Mouse (Mus musculus): ENCODE results near the gene Ttc39b. TPM values are rescaled to one million over a fixed set of nuclear protein-coding genes. Genes with fewer than 3 reads are reported as not detected.
A peak's percentile ranks its signal among the peaks of the same experiment; 100 is the strongest.

Gene Ttc39b
- 10 to 100 TPM; 21.4 to 29.7 (median 26.3) TPM for total RNA-seq (2022)

DNA sequence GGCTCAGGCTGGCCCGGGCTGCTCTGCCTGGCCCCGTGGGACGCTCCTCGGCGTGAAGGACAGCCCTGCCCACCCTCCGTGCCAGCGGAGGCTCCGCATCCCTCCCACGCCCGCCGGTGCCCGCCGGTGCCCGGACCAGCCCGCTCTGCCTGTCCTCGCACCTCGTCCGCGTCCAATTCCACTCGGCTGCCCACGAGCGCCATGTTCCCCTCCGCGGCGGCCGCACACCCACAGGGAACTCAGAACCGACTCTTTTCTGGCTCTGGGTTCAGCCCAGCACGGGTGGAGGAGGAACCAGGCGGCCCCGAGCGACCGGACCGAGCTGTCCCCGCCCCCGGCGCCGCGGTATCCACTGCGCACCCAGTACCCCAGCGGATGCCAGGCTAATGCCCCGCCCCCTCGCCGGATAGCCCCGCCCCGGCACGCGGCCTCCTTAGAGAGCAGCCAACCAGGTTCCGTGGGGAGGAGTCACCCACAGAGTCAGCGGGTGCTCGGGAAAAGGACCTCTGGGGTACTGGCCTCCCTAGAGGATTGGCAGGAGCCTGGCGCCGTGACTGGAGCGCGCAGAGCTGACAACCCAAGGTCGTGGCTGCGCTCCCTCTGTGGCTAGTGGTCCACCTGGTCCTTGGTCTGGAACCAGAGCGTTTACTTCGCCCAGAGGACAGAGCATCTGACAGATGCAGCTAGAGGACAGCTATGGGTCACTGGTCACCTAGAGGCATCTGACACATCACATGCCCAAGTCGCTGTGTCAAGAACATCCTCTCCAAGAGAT is at the start of gene Ttc39b:
Ttc39b (minus strand) TSS at position 346 of the 775 bp plus-strand sequence.
- peak; percentile 99 for DNase-seq

DNA sequence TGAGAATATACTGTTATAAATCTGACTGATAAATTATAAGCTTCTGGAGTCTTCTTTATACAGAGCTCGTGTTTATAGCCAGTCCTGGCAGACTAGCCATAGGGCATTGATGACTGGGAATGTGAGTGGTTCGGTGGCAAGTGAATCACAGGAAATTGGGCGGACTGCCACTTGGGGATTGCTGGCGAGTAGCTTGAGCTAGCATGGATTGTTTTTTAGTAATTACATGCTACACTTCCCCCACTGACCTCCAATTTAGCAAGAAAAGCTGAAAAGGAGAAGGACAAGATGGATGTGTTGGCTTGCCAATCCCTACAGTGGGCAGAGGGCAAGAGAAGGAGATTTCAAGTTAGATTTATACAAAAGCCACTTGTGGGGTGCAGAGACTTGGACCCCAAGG is 49.3 kb upstream of the Ttc39b start:
- no peak for DNase-seq

DNA sequence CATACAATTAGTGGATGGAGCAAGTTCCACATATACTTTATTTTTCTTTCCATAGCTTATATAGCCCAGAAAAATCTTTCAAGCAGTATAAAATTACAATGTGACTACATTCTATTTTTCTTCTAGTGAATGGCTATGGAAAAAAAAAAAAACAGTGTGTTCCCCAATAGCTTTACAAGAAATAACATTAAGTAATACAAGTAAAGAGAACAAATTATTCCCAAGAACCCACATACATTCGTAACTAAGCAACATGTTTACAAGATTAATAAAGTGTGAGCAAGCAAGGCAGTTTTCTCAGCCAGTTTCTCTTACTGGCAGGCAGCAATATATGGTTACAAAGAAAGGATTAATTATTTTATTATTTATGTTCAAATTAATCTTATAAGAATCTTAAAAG is 33.7 kb upstream of the Ttc39b start:
- no peak for DNase-seq

DNA sequence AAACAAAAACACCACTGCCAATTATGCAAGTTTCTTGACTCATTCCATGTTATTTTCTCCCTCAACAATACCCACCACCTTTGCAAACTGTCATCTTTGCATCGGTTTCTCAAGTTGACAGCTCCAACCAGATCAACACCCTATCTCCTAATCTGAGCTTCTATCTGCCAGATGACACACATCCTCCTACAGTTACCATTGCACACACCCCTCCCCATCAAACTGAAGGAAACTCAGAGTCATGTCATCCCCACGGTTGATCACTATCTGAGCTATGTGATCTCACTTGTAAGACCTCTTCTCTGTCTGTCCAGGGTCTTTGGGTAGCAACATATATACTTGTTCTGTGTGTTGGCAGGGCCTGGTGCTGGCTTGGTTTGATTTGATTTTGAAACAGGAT is 30.7 kb upstream of the Ttc39b start:
- DNase-seq, result no peak

DNA sequence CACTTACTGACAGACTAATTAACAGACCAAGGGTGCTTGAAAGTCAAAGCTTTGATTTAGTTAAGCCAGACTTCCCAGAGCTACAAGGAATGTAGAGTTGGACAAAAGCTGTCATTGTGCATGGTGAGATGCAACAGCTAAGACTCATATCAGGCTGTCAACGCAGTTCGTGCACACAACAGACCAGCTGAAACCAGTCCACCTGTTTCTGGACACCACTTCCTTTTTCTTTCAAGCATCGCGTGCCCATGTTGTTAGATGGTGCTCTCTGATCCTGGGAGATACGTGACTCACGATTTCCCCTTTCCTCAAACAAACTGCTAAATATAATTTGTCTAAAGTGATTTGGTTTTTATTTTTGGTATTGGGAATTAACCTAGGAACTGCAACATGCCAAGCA is 29.9 kb upstream of the Ttc39b start:
- DNase-seq, result no peak

DNA sequence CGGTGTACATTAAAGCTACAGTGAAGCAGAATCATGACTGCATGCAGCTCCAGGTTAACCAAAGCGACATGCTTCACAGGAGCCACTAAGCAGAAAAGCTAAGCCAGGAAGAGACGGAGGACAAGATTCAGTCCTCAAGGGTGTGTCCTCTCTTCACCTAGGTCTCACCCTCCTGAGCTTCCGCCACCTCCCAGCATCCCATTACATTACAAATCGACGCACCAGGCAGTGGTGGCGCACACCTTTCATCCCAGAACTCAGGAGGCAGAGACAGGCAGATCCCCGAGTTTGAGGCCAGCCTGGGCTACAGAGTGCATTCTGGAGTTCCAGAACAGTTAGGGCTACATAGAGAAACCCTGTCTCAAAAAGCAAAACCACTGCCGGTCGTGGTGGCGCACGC is 29.2 kb upstream of the Ttc39b start:
- no peak for DNase-seq

DNA sequence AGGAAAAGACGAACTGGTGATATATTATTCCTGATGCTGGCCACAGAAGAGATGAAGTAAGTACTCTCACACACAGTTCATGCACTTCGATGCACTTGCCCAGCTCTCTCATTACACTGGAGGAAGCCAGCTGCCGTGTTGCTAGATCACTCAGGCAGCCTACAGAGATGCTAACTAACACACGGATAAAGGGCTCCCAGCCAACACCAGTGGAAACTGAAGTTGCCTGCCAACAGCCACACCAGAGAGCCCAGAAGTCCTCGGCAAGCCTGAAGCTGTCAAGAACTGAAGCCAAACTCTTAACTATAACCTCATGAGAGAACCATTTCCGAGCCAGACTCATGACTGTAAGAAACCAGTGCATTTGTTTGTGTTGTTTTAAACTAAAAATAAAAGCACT is 26.7 kb upstream of the Ttc39b start:
- DNase-seq, result peak; percentile 26

DNA sequence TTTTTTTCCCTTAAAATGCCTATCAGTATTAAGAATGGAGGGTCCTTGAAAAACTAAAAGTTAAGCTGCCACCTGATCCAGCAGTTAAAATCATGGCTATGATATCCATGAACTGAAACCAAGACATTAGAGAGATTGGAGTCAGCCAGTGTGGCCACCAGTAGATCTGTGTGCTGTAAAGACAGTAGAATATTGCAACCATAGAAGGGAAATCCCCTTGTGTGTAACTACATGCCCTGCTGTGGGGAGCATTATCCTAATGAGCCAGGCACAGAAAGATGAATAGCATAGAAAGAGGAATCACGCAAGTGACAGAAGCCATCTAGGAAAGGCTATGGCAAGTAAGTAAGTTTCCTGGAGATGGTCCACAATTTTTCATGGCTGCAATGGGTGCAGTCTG is 24.9 kb upstream of the Ttc39b start:
- no peak for DNase-seq

DNA sequence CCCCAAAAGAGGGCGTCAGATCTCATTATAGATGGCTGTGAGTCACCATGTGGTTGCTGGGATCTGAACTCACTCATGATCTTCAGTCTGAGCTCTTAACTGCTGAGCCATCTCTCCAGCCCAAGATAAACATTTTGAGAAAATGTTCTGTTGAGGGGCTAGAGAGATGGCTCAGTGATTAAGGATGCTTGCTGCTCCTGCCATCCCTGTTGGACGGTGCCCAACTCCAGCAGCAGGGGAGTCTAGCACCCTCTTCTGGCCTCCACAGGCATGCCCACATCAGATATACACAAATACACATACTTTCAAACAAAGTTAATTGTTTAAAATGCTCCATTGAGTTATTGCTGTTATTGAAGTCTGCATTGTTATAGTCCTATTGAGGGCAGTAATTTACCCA is 19.8 kb upstream of the Ttc39b start:
- DNase-seq, result no peak

DNA sequence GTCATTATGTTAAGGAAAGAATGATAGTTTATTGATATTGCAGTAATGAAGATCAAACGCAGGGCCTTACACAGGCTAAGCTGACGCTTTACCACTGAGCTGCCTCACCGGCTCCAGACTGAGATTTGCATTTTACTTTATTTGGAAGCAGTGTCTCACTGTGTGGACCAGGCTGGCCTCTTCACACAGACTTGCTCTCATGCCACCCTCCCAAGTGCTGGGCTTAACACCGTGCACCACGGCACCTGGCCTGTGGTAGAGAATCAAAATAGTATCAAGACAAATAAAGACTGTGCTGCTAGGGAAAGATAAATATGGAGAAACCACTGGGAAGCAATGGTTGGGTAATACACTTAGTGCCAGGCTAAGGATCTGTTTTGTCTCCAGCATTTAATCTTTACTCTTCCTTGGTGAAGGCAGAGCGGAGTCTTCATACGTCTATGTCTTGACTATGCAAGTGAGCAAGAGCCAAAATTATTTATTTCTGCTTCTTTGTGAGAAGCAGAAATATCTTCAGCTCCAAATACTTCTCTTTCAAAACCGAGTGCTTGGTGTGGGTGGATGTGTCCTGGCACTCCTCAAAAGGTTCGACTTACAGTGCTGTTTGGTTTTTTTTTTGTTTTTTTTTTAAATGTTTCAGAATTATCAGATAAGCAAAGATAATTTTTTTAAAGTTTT is 19.2 kb upstream of the Ttc39b start:
- DNase-seq, result no peak

DNA sequence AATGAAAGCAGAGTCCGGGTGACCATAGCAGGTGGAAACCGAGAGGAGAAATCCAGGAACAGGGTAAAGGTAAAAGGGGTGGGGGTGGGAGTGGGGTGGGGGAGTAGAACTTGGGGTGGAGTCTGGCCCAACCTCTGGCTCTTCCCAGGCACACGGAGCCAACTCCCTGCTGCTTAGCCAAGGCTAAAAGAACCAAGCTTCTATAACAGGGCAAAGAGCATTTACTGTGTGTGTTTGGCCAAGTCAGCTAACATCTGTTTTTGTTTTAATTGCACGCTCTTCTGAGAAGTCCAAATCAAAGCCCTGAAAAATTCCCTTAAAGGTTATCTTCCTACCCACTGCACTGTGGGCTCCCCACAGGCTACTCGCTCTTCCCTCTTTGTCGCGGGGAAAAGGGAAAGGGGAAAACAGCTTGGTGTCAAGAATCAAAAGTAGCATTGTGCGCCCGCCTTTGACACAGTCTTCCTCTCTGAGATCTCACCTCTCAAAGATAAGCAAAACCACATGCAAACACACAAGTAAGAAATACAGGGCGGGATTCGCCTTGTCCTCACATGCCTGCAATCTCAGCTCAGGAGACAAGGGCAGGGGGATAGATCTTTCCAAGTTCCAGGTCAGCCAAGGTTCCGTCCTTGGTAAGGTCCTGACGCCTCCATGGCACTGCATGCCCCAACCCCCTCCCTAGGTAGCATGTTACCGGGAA is 18.4 kb upstream of the Ttc39b start:
- no peak for DNase-seq

DNA sequence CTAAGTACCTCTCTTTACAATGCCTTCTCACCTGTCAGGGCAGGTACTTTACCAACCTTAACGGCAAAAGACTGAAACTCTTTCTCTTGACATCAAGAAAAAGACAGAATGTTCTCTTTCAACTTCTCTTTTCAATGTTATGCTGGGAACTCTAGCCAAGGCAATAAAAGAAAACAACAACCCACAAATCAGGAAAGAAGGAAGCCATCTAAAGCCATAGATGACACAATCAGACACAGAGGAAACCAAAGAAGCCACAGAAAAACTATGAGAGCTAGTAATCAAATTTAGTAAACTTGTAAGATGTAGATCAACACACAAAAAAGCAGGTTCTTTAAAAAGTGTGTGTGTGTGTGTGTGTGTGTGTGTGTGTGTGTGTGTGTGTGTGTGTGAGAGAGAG is 15.3 kb upstream of the Ttc39b start:
- DNase-seq, result no peak

DNA sequence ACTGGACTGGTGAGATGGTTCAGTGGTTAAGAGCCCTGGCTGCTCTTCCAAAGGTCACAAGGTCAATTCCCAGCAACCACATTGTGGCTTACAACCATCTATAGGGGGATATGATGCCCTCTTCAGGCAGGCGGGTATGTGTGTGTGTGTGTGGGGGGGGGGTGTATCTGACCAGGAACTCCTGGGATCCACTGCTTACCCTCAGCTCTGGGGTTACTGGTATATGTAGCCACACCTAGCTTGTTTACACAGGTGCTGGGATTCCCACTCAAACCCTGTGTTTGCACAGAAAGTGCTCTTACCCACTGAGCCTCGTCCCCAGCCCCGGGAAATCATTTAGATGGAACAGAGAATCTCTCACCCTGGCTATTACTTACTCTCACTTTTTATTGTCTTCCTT is 13.7 kb upstream of the Ttc39b start:
- DNase-seq, result no peak

DNA sequence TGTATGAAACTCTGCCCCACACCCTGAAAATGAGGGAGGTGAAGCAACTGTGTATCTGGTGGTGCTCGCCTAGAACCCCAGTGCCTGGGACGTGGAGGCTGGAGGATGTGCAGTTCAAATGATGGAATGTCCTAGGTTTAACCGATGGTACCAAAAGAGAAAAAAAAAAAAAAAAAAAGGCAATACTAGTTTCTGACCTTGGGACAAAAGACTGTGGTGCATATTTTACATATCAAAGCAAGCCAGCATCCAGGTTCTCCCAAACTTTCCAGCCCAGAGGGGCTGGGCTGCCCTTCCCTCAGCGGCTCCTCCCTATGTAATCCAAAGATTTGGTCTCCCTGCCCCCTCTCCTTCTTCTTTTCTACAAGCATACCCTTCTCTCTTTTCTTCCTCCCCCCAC is 6.3 kb upstream of the Ttc39b start:
- no peak for DNase-seq

DNA sequence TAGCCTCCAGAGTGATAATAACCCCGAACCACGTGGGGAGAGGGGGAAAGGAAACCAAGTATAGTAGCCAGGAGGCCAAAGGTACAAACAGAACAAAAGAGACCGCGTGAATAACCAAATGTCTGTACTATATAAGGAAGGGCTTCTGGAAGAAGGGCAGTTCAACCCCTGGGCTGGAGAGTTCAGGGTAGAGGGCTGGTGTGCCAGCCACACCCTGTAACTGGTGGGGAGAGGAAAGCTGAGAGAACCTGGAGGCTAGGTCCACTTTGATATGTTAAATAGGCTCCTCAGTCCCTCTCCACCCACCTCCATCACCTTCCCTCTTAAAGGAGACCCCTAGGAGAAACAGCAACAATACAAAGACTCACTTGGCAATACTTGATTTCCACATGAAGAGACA is 5.6 kb upstream of the Ttc39b start:
- no peak for DNase-seq

DNA sequence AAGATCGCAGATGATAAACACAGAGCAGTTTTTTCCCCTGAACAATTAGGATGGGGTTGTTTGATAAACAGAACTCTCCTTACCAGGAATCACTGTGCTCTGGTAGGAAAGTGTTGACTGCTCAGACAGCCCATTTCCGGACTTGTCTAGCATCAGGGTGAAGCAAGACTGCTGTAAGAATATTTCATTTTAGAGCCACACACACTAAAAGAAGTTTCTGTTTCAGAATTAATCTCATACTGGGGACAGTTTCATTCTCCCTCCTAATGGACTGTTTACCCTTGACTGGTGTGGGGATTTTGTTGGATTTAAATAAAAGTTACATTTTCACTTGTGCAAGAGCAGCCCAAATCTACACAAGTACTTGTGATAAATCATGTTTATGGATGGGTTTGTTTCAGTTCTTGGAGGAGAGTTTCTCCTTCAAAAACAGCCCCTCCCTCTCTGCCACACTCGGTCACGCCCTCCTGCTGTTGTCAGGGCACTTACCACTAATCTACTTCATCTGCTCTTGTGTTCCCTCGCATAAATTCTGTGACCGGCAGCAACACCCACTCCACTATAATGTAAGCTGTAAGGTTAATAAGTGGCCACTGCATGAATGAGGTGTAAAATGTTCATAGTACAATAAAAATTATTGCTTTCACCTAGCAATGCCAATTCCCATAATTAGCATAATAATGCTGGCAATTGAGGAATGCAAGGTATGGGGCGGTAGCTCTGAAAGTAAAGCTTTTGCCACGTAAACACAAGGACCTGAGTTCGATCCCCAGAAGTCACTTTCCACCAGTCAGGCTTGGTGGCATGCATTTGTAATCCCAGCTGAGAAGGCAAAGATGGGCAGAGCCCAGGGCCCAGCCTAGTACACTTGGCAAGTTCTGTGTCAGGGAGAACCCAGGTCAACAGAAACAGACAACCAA is 4.2 kb upstream of the Ttc39b start:
- no peak for DNase-seq

DNA sequence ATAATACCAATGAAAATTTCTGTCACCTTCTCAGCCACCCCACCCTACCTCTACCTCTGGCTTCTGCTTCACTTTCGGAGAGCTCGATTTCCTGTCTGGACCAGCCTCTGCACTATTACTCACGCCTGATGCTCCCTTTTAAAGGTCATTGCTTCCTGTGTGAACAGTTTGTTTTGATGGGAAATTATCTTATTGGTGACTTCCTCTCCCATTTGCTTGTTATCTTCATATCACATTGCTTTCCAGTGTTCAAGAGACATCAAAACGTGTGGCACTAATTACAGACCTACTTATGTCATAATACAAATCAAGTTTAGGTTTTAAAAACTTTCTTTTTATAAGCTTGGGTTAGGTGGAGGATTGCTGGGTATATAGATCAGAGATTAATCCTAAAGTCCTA is 3.5 kb upstream of the Ttc39b start:
- no peak for DNase-seq

DNA sequence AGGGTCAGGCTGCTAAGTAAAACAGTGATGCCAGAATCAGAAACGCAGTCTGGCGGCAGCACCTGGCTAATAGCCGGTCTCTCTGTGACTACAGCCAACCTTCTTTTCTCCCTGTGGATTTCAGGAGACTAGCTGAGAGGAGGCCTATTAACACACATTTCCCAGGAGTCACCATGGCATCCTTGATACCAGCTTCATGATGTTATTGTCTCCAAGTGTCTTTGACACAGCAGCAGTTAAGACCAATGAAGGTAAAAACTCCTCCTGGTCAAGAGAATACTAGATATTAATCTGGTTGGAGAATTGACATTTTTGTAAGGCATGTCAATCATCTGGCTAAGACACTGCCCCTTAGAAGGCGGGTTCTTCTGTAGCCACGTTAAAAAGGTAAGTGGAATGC is 1.3 kb upstream of the Ttc39b start:
- DNase-seq, result no peak

DNA sequence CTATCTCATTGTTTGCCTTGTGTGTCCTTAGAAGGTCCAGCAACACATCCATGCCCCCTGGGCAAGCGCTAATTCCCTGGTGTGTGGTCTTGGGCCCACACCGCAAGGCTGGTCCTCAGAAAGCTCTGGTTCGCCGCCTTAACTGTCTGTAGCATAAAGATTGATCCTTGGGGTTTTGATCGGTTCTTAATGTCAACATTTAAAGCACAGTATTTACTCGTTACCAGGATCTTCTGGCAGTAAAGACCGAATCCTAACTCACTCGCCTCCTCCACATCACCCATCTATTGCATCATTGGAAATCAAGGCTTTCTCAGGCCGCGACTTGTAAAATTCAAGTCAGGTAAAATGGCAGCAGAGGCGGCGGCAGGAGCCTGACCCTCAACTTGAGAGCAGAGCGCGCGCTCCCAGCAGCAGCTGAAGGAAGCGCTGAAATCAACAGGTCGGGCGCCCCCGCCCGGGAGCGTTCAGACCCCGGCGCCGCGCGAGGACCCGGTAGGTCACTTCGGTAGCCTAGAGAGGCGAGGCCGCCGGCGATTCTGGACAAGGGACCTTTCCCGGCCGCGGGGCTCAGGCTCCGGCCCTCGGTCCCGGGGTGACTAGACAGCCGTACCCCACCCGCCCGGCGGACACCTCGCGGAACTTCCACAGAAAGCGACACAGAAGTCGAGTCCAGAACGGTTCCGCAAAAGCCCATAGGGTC is 703 bp downstream of the Ttc39b start:
- DNase-seq, result peak; percentile 76

DNA sequence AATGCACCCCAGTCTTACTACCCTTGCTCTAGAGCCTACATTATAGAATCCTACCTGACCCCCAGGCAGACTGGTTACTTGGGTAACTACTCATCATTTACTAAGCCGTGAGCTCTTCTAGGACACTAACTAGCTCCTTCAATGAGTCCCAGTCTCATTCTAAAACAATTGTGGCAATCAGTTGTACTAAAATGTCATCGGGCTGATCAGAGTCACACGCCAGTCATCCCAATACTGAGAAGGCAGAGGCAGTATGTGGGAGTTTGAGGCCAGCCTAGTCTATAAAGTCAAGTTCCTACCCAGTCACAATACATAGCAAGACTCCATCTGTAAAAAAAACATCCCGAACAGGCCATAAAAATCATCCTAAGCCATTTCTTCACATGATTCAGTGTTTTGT is 4.3 kb downstream of the Ttc39b start:
- DNase-seq, result no peak

DNA sequence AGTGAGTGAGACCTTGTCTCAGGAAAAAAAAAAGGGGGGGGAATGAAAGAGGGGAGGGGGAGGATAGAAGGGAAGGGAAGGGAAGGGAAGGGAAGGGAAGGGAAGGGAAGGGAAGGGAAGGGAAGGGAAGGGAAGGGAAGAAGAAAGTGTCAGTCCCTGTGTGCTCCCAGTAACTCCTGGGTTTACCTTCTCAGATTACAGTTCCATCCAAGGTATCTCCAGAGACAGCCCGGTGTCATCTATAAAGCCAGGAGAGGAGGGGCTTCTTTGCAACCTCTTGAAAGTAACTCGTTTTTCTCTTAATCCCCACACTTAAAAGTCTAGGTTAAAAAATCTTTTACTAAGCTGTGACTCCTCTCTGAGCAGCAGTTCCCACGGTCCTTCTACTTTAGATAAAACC is 5.3 kb downstream of the Ttc39b start:
- DNase-seq, result no peak

DNA sequence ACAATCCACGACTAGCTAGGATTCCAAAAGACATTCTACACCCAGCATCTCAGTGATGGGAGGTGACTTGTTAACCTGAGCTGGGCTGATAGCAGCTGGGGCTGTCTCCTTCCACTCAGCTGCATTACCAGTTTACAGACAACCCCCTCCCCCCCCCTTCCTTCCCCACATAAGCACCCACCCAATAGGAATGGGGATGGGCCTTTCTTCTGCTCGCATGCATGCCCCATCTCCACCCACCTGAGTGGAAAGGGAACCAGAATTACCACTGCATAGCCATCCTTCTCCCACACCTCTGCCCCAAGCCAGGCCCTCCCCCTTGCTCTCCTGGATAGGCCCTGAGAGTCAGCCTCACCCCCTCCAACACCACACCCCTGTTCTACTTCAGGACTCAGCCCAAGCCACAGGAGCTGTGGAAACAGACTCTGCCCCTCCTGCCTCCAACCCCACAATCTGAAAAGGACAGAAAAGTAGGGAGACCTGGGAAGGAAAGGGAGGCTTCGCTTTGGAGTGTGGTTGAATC is 6.2 kb downstream of the Ttc39b start:
- DNase-seq, result no peak

Measured in adrenal gland, adult 8-10 months (tissue).